Mouse (Mus musculus) mouse trophoblast stem cell (cell line): ENCODE data around the gene Gm21190.
"Not testable (repeated sequence)": the region's sequence is repeated elsewhere in the genome, so short reads cannot be mapped to it uniquely, and the experiment has no call there.

Source experiments
- in situ Hi-C, 2 experiments: fragments of 300-500 bp; cut with MseI, MboI; formaldehyde crosslinking; loops; 2 replicates in 1 of 2; 3 replicates in 1 of 2; pipeline ENCODE4 v1.15.1; 2025

Gene Gm21190

DNA sequence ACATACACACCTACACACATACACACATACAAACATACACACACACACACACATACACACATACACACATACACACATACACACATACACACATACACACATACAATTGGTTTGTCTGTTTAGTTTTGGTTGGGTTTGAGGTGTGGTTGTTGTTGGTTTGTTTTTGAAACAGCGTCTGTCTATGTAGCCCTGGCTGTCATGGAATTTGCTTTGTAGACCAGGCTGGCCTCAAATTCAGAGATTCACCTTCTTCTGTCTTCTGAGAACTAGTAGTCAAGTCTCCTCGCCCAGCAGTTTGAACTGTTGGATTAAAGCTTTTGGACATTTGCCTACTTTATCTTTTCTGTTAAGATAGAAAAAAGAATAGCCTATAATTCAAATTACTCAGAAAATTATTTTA, 38.1 kb downstream of the Gm21190 start:
- in situ Hi-C loops: not testable (repeated sequence)

DNA sequence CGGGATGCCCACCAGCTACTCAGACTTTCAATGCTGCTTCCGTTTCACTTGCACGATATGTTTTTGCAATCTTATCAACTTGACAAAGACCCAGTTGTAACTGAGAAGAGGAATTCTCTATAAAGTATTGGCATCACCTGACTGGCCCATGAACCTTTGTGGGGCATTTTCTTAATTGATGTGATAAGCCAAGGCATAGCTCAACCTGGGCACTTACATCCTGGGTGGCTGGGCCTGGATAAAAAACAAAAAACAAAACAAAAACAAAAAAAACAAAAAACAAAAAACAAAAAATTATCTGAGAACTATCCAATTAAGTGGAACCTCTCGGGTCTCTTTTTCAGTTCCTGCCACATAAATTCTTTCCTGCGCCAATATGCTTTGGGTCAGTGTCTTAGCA, 40.3 kb downstream of the Gm21190 start:
- in situ Hi-C loops: no loop called here

DNA sequence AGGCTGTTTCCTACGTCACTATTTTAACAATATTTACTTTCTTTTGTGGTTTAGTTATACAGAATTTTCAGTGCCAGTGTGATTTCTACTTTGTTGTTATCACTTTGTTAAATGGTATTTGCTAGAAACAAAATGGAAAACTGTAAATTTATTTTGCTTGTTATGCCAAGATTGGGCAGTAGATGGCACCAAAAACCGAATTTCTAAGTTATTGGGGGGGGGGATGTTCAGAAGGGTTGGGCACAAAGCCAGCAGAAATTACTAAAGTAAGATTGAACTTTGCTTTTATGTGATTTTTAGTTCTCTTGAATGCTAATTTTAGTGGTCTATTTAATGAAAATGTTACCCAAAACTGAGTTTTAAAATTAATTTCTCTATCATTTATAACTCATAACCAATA, 44.4 kb downstream of the Gm21190 start:
- in situ Hi-C loops: not testable (repeated sequence)

DNA sequence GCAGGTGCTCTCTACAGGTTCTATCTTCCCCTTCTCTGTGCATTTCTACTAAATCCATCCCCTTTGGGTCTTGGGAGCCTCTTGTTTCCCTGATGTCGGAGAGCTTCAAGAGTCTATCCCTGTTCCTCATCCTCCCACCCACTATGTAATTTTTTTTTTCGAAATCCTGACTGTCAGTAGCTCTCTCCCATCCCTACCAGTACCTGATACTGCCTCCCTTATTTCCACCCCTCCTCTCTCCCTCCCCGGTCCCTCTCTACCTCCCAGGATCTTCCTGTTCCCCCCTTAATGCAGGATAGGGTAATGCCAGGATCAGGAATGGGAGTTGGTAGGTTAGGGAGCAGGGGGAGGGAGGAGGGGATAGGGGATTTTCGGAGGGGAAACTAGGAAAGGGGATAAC, 45.4 kb downstream of the Gm21190 start:
- in situ Hi-C loops: not testable (repeated sequence)

DNA sequence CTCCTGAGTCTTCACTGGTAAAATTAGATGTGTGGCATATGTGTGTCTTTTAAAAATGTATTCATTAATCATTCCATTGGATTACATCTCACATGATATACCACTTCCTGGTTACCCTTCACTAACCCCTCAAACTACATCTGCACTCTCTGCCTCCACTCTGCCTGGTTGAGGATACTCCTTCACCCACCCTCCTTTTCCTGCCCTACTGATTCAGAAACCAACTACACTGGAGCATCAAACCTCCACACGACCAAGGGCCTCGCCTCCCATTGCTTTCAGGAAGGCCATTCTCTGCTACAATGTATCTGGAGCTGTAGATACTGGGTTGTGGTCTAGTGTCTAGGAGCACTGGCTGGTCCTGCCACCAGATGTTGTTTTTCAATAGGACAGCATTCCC, 46.2 kb downstream of the Gm21190 start:
- in situ Hi-C loops: not testable (repeated sequence)

DNA sequence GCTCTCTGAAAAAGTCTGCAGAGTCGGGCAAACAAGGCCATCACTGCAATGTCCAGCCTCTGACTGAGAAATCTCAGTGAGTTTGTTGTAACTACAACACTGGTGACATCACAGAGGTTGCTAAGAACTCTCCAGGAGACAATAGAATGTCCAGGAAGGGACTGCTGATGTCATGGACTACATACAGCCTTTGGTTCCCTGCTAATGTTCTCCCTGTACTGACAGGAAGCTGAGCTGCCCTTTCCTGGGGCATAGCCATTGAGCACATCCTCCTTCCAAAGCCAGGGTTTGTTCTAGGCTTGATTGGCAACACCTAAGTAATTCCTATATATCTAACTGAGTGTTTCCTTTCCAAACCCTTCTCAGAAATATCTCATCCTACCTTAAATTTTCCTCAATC, 52.6 kb downstream of the Gm21190 start, which contains the start of gene Gm21149:
Gm21149 (minus strand) TSS at position 101 of the 400 bp plus-strand sequence.
- in situ Hi-C loops: not testable (repeated sequence)
